Mouse (Mus musculus): ENCODE measurements around the gene 9930111J21Rik2. TPM values are rescaled to one million over a fixed set of nuclear protein-coding genes. Genes with fewer than 3 reads are reported as not detected.
"Not testable (repeated sequence)": the region's sequence is repeated elsewhere in the genome, so short reads cannot be mapped to it uniquely, and the experiment has no call there.

The 9930111J21Rik2 gene
- polyA plus RNA-seq, 1 experiment from 2014 or later, result 0.24 TPM

DNA sequence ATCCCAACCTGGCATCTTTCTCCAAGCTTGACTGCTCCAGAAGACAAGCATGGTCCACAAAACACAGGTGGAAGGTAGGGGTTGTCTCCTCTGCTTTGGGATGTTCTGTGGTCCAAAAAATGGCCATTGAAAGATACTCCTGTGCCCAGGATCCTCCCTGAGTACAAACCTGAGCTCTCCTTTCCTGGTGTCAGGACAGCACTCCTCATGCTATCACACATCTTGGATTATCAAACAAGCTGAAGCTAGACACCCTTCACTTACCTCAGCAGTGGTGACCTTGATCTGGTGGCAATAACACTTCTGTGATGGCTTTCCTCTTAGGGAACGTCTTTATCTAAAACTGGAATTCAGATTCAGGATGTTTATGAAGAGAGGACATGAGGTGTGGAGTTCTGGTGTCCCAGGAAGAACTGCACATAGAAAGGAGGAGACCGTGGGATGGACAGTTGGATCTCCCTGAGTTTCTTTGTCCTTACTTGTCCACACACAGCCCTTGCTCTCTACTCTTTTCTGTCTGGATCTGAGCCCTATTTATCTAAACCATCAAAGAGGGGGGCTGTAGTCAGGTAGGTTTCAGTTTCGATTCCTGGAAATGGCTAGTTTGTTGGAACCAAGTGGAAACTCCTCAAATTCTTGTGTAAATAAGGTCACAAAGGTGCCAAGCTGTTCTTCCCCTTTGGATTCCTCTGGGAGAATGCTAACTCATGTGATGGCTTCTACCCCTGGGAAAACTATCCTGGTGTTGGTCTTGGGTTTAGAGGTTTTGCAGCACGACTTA lies 59.1 kb downstream of the 9930111J21Rik2 start, which contains the start of gene Gm12185:
Gm12185 (minus strand) TSS at position 487 of the 781 bp plus-strand sequence.
- not testable (repeated sequence) for ATAC-seq (ENCODE audit: low FRiP score, low read depth); H3K27ac ChIP-seq; H3K9me3 ChIP-seq; H3K4me3 ChIP-seq; H3K9ac ChIP-seq; H3K4me2 ChIP-seq (replicated peaks); H3K36me3 ChIP-seq; H3K4me1 ChIP-seq; H3K27me3 ChIP-seq (replicated peaks)
- WGBS, result 72% methylated on average over 4 of the region's 4 CpGs

DNA sequence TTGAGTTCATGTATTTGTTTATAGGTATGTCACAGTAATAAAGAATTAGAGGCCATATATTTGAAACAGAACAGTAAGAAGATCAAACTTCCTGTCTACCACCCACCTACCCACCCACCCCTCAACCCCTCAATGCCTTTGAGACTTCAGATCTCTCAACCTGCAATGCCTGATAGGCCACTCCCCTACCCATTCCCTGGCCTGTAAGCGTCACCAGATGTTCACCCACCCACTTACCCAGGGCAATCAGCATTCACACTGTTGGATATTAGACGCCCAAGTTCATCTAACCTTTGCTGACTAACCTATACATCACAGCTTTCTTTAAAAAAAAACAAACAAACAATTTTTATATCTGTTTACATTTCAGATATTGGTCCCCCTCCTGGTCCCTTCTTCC lies 61.1 kb downstream of the 9930111J21Rik2 start:
- H3K4me1 ChIP-seq; H3K9me3 ChIP-seq; ATAC-seq (ENCODE audit: low FRiP score, low read depth); H3K36me3 ChIP-seq; H3K9ac ChIP-seq; H3K4me3 ChIP-seq; H3K27me3 ChIP-seq (replicated peaks); H3K27ac ChIP-seq; H3K4me2 ChIP-seq (replicated peaks): not testable (repeated sequence)
- 75% methylated on average over 2 of the region's 2 CpGs for WGBS

GRCm38 (mm10) chr11:48988219-48988618 lies 62.8 kb downstream of the 9930111J21Rik2 start:
- not testable (repeated sequence) for ATAC-seq (ENCODE audit: low FRiP score, low read depth); H3K4me2 ChIP-seq (replicated peaks); H3K4me1 ChIP-seq; H3K27me3 ChIP-seq (replicated peaks); H3K9me3 ChIP-seq; H3K4me3 ChIP-seq; H3K9ac ChIP-seq; H3K27ac ChIP-seq; H3K36me3 ChIP-seq
- 80% methylated on average over 2 of the region's 3 CpGs for whole genome bisulfite sequencing

GRCm38 (mm10) chr11:48982848-48983247 lies 68.2 kb downstream of the 9930111J21Rik2 start:
- not testable (repeated sequence) for H3K27ac ChIP-seq; H3K9ac ChIP-seq; H3K4me1 ChIP-seq; H3K27me3 ChIP-seq (replicated peaks); H3K4me3 ChIP-seq; ATAC-seq (ENCODE audit: low FRiP score, low read depth); H3K4me2 ChIP-seq (replicated peaks); H3K36me3 ChIP-seq; H3K9me3 ChIP-seq
- no CpG with 5 or more reads among the region's 3 CpGs for WGBS

DNA sequence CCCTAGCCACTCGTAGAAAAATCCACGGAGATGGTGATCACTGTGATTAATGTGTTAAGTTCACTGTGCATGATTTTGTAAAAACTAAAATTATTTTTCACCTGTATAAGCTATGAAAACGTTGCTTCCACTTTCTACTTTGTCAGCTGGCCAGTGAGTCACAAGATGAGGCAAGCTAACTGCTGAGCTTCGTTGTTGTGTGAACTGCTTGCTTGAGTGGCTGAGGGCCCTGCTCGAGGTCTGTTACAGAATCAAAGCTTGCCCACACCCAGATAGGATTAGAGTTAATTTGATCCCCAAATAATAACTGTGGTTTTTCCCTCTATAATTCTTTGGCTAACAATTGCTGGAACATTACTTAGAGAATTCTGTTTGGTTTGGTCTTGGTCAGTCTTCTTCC lies 71.0 kb downstream of the 9930111J21Rik2 start:
- no CpG with 5 or more reads among the region's 5 CpGs for WGBS
- H3K36me3 ChIP-seq; H3K4me2 ChIP-seq (replicated peaks); ATAC-seq (ENCODE audit: low FRiP score, low read depth); H3K27me3 ChIP-seq (replicated peaks); H3K9ac ChIP-seq; H3K4me3 ChIP-seq; H3K9me3 ChIP-seq; H3K27ac ChIP-seq; H3K4me1 ChIP-seq: not testable (repeated sequence)

DNA sequence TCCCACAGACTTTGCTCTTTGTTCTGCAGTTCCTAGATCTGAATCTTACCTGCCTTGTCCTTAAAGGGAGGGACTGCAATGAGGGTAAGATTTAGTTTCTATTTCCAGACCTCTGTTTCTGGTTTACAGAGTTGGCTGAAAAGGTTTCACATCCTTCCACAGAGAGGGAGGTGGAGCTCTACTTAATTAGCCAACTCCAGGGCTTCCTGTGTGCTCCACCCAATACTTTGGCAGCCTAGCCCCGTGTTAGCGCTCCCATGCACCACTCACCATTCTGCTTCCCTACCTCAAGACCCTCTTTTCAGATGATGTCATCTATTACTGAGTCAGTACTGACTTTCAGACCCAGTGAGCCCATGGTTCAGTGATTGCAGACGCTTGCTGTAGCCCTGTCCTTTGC lies 71.8 kb downstream of the 9930111J21Rik2 start, which contains the start of gene 9930111J21Rik1:
9930111J21Rik1 (minus strand) TSS at position 148 of the 400 bp plus-strand sequence.
- no CpG with 5 or more reads among the region's 3 CpGs for WGBS
- not testable (repeated sequence) for H3K9ac ChIP-seq; ATAC-seq (ENCODE audit: low FRiP score, low read depth); H3K27me3 ChIP-seq (replicated peaks); H3K9me3 ChIP-seq; H3K4me1 ChIP-seq; H3K27ac ChIP-seq; H3K36me3 ChIP-seq; H3K4me2 ChIP-seq (replicated peaks); H3K4me3 ChIP-seq

DNA sequence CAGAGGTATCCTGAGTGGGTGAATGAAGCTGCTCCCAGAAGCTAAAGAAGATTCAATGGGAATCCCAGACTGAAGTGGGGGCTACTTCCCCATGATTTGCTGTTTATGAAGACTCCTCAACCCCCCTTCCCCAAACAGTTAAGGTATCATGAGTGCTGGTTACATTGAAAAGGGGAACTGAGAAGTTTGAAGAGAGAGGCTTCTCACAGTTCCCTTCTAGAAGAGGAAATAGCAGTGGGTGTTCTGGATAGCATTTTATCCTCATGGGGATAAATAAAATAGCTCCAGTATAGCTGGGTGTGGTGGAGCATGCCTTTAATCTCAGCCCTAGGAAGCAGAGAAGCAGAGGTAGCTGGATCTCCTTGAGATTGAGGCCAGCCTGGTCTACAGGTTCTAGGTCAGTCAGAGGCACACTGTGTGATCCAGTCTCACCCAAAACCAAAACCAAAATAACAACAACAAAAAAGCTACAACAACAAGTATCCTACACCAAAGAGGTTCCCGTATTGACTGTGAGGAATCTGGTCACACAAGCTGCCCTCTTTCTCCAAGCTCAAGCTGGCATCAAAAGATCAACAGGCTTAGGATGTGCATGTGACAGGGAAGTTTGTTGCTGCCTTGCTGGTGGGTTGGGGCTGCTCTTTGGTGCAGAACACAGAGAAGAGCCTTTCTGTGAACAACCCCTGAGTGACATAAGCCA lies 72.7 kb downstream of the 9930111J21Rik2 start, which contains the start of gene Olfr56:
Olfr56 (plus strand) TSS at position 650 of the 700 bp plus-strand sequence.
- H3K4me1 ChIP-seq; H3K27me3 ChIP-seq (replicated peaks); H3K4me2 ChIP-seq (replicated peaks); H3K4me3 ChIP-seq; H3K9me3 ChIP-seq; H3K36me3 ChIP-seq; H3K27ac ChIP-seq; H3K9ac ChIP-seq; ATAC-seq (ENCODE audit: low FRiP score, low read depth): not testable (repeated sequence)
- WGBS, result no CpG with 5 or more reads among the region's 1 CpGs

- not testable (repeated sequence) for H3K27me3 ChIP-seq (replicated peaks); H3K27ac ChIP-seq; H3K4me2 ChIP-seq (replicated peaks); H3K36me3 ChIP-seq; H3K4me3 ChIP-seq; ATAC-seq (ENCODE audit: low FRiP score, low read depth); H3K9me3 ChIP-seq; H3K9ac ChIP-seq; H3K4me1 ChIP-seq
- WGBS, result no CpG with 5 or more reads among the region's 1 CpGs
Measured at GRCm38 (mm10) chr11:48974686-48975085, 76.4 kb downstream of the 9930111J21Rik2 start.

Other genes starting within 250 kb of the 9930111J21Rik2 start
- gene Trim41, start 233.9 kb downstream of the 9930111J21Rik2 start, polyA plus RNA-seq (2016; fragmentation: Nextera tagmentation; extraction: Ambion mirVana), result 6.4 and 7.6 TPM in 2 replicates
- 0.68 and 1.8 TPM in 2 replicates for gene Trim7, start 225.1 kb downstream of the 9930111J21Rik2 start, polyA plus RNA-seq (2016; fragmentation: Nextera tagmentation; extraction: Ambion mirVana)
- gene Gm12184, start 224.6 kb downstream of the 9930111J21Rik2 start, polyA plus RNA-seq (2016; fragmentation: Nextera tagmentation; extraction: Ambion mirVana), result 13.8 and 14.9 TPM in 2 replicates
- gene Irgm1, start 179.6 kb downstream of the 9930111J21Rik2 start, polyA plus RNA-seq (2016; fragmentation: Nextera tagmentation; extraction: Ambion mirVana), result 2.9 and 3.1 TPM in 2 replicates
- 0.13 and 0.16 TPM in 2 replicates for gene Gm5431, start 149.0 kb downstream of the 9930111J21Rik2 start, polyA plus RNA-seq (2016; fragmentation: Nextera tagmentation; extraction: Ambion mirVana)
- gene Psme2b, start 105.1 kb downstream of the 9930111J21Rik2 start, polyA plus RNA-seq (2016; fragmentation: Nextera tagmentation; extraction: Ambion mirVana), result 1.6 and 1.9 TPM in 2 replicates
- gene Olfr56, start 72.4 kb downstream of the 9930111J21Rik2 start, polyA plus RNA-seq (2016; fragmentation: Nextera tagmentation; extraction: Ambion mirVana), result not detected in 2 replicates
- gene 9930111J21Rik1, start 71.8 kb downstream of the 9930111J21Rik2 start, polyA plus RNA-seq (2016; fragmentation: Nextera tagmentation; extraction: Ambion mirVana), result 0.25 and 0.26 TPM in 2 replicates
- gene Gm12185, start 59.0 kb downstream of the 9930111J21Rik2 start, polyA plus RNA-seq (2016; fragmentation: Nextera tagmentation; extraction: Ambion mirVana), result not detected in 2 replicates
- not detected in 2 replicates for gene Tgtp1, start 57.1 kb downstream of the 9930111J21Rik2 start, polyA plus RNA-seq (2016; fragmentation: Nextera tagmentation; extraction: Ambion mirVana)
- not detected in 2 replicates for gene Tgtp2, start 13.0 kb upstream of the 9930111J21Rik2 start, polyA plus RNA-seq (2016; fragmentation: Nextera tagmentation; extraction: Ambion mirVana)
- gene Ifi47, start 25.3 kb upstream of the 9930111J21Rik2 start, polyA plus RNA-seq (2016; fragmentation: Nextera tagmentation; extraction: Ambion mirVana), result 0.48 and 0.61 TPM in 2 replicates
- gene Olfr1396, start 63.6 kb upstream of the 9930111J21Rik2 start, polyA plus RNA-seq (2016; fragmentation: Nextera tagmentation; extraction: Ambion mirVana), result not detected in 2 replicates
- gene Olfr1395, start 91.0 kb upstream of the 9930111J21Rik2 start, polyA plus RNA-seq (2016; fragmentation: Nextera tagmentation; extraction: Ambion mirVana), result not detected in 2 replicates
- not detected in 2 replicates for gene Olfr1394, start 103.1 kb upstream of the 9930111J21Rik2 start, polyA plus RNA-seq (2016; fragmentation: Nextera tagmentation; extraction: Ambion mirVana)
- gene Btnl9, start 135.9 kb upstream of the 9930111J21Rik2 start, polyA plus RNA-seq (2016; fragmentation: Nextera tagmentation; extraction: Ambion mirVana), result 0.04 and 0.39 TPM in 2 replicates
- 49.5 and 61.0 TPM in 2 replicates for gene Zfp62, start 152.1 kb upstream of the 9930111J21Rik2 start, polyA plus RNA-seq (2016; fragmentation: Nextera tagmentation; extraction: Ambion mirVana)
- gene Mgat1, start 192.9 kb upstream of the 9930111J21Rik2 start, polyA plus RNA-seq (2016; fragmentation: Nextera tagmentation; extraction: Ambion mirVana), result 36.6 and 36.7 TPM in 2 replicates
- gene Olfr1393, start 227.1 kb upstream of the 9930111J21Rik2 start, polyA plus RNA-seq (2016; fragmentation: Nextera tagmentation; extraction: Ambion mirVana), result 0.06 TPM in 1 of 2 replicates, not detected in the other
- gene Olfr1392, start 234.0 kb upstream of the 9930111J21Rik2 start, polyA plus RNA-seq (2016; fragmentation: Nextera tagmentation; extraction: Ambion mirVana), result 0.20 TPM in 1 of 2 replicates, not detected in the other